Mouse (Mus musculus) lung, postnatal 4 days (tissue): ENCODE results near the gene Kif26b.

ENCODE experiments used
- DNase-seq, 2 experiments: peaks; one replicate each; pipeline ENCODE4 v3.0.0; 2021

Kif26b gene

DNA sequence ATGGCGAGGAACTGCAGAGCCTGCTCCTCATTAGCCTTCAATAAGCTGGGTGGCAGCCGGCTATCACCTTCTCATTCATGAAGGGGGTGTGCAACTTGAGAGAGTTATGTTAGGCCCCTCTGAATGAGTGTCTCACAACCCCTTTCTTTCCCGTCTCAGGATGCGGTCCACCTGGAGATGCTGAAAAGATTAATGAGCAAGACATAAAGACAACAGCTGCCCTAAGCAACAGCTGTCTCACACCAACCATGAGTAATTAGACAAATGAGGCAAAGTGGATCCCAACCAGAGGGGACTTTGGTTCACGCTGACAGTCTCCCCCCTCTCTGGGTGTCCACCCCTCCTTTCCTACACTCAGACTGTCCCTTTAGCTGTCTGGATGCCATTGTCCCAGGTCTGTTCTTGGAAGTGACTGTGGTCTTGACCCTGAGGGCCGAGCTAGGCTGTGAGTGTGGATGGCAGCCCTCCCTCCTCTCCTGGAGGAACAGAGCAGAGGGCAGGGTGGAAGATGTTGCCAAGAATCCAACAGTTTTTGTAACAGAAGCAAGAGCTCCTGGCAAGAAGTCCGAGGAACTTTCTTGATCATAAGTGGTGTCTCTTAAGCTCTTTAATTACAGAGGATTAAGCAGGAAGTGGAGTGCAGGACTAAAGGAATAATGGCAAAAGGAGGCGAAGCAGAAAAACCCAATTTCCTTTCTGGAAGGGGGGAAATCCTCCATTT is 331.9 kb downstream of the Kif26b start:
- DNase-seq: no peak

DNA sequence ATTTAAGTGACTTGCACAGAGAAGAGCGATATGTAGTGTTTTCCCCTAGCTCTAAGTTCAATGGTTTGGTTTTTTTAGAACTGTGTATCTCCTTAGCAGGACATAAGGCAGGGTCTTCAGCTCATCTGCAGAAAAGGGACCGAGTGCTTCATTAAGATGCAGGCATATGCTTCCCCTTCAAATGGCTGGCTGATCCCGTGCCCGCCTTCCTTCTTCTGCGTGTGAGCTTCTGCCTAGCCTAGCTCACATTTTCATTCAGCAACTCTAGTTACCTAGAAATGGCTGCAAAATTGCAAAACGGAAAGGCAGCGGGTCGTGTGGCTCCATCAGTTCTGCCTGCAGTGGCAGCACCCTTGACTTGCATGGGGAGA is 332.5 kb downstream of the Kif26b start:
- DNase-seq: no peak

DNA sequence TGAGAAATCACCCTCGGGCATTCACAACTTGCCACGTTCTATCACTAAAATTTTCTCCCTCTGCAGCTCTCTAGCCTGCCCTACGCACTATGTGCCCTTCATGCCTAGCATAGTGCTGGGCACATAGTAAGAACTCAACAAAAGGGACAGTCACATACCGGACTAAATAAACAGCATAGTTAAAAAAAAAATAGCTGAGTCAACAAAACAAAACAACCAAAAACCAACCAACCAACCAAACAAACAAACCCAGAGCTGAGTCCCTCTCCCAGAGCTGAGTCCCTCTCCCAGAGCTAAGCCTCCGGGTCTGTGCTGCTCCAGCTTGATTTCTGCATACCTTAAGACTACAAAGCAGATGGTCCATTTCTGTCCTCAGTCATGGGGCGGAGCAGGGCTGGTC is 334.8 kb downstream of the Kif26b start:
- DNase-seq: no peak

DNA sequence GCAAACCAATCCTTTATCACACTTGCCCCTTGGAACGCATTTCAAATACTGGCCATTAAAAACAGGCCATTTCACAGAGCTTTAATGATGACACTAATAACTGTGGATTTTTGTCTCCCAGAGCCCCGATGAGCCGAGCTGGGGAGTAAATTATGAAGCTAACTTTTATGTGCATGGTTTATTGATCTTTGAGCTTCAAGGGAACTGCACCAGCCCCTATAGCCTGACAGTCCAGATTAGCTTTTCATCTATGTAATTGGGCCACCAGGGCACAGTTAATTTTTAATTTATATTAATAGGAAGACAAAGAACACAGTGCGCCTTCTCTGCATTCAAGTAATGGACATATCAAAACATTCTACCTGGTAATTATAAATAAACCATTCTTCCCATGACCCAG is 335.4 kb downstream of the Kif26b start:
- no peak for DNase-seq

DNA sequence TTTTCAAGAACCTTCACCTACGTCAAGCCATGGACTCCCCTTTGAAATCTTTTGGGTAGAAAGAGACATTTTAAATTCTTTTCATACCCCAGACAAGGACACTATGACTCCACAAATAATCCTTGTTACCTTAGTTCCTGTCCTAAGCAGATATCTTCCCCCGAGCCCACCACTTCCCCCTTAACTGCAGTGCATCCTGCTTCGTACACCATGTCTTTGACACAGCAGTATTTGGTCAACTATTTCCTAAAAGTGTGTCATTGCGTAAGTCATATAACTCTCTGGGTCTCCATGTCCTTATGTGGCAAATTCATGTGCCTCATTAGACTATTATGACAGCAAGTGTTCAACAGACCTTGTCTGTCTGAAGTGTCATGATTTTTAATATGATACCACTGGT is 337.8 kb downstream of the Kif26b start:
- no peak for DNase-seq

DNA sequence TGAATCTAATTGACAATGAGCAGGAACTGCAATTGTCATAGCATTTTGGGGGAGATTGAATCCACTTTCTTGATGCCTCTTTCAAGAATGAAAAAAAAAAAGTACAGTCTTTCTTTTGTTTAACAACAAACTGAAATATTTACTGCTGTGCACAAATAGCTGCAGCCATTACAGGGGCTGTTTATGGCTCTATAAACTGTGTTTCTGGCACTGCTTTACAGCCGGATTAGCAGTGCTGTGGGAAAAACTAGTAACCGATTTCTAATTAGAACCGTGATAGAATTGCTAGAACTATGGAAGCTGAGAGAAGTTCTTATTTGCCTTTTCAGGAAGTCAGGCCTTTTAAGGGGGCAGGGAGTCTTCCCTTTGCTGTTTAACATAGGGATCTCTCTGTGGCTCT is 342.1 kb downstream of the Kif26b start:
- DNase-seq: no peak

DNA sequence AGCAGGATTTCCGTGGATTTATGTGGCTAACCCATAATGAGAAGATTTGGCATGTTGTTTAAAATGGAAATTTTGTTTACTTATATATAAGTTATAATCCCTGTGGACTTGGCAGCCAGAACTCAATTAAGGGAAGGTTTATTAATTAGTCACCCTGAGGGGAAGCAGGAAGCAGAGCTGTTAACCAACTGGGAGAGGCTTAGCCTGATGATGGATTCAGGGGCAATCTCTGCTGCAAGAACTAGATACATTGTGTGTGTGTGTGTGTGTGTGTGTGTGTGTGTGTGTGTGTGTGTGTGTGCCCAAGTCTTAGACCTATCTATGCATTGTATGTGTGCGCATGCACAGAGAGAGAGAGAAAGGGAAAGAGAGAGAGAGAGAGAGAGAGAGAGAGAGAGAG is 348.0 kb downstream of the Kif26b start:
- no peak for DNase-seq

DNA sequence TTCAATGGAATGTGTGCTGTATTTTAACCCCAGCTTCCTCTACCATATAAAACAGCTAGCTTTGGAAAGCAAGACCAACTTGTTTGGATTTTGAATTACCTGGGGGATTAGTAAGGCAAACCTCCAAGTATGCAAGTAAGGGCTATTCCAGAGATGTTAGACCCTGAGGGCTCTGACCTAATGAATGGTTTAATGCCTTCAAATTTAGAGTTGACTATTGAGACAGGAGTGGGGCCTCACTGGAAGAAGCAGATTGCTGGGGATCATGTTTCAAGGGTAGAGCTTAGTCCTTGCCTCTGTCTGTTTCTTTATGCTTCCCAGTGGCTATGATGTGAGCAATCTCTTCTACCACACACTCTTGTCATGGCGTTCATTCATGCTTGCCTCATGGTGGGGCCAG is 349.8 kb downstream of the Kif26b start:
- no peak for DNase-seq

DNA sequence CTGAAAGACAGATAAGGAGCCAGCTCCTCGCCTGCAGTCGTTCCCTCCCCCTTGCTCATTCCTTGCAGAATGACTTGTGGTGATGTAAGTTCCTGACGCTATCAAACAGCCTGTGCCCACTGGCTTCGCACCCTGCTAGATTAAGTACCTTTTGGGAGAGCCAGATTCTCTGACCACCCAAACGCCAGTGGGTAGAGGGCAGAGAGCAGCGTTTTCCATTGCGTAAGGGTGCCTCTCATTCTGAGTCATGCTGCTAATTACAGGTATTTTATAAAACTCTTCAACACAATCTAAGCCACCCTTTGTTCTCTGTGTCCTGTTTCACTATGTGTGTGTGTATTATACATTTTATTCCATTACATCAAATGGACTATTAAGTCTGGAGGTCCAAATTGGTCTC is 352.0 kb downstream of the Kif26b start:
- no peak for DNase-seq

DNA sequence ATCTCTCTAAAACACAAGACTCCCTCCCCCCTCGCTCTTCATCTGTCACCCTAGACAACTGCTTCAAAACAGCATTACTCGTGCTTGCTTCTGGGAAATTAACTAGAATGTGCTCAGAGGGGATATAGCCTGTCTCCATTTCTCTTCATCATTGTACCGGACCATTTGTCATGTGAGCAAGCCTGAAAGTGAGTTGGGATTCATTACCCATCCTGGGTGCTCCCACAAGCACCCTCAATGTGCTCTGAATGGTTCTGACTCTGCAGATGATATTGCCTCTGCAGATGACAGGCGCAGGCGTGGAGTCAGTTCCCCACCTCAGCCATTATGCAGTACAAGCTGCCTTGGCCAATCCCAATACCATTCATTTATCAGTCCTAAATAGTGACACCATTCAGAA is 357.7 kb downstream of the Kif26b start:
- no peak for DNase-seq

DNA sequence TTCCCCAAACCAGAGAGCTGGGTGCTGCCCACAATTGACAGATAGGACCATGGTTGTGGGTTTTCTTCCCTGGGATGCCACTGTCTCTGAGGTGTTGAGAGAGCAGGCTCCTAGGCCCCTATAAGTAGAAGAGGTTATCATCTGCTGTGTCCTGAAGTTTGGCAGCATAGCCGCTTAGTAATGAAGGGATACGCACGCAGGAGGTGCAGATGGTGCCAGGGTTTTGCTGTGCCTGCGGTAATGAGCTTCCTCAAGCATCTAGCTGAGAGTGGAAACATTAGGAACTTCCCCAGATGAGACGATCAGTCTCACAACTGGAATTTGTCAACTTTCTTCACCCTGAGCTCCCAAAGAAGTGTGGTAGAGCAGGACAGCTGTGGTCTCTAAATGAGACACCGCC is 363.5 kb downstream of the Kif26b start:
- no peak for DNase-seq

DNA sequence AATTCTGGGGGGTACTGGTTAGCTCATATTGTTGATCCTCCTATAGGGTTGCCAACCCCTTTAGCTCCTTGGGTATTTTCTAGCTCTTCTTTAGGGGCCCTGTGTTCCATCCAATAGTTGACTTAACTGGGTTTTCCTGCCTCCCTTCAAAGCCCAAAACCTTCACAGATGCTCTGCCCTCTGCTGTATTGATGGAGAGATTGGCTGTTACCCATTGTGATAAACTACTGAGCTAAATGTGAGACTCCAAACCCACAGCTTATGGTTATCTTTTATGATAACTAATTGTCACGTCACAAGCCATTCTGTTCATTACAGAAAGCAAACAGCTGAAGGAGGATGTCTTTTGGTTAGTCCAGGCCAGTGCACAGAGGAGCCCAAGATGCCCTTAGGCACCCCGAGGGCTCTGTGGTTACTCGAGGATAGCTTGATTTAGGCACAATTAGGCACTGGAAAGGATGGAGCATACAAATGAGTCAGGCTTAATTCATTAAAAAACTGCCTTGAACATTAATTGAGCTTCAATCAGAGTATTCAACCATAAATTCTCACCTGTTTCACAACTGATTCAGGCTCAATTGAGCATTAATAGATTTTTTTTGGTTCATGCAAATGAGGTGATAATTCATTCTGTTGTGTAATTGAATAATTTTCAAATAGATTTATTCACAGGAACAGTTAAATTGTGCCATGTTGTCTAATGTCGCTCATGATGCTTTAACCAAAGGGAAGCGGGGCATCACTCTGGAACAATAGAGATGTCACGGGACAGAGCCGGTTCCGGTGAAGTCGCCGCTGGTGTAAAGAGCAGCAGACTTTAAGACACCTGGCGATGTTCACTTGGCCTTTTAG is 364.5 kb downstream of the Kif26b start:
- DNase-seq: no peak

DNA sequence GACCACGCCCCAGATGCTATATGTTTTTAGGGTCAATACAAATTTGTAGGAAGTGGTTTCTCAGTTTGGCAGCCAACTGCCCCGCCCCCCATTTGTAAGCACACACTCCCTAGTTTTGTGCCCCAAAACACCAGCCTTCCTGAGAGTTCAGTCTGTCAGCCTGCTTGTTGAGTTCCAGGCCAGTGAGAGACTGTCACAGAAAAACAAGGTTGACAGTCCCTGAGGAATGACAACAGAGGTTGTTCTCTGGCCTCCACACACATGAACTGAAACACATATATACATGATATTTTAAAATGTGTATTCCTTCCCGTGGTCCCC is 365.1 kb downstream of the Kif26b start:
- DNase-seq: no peak

DNA sequence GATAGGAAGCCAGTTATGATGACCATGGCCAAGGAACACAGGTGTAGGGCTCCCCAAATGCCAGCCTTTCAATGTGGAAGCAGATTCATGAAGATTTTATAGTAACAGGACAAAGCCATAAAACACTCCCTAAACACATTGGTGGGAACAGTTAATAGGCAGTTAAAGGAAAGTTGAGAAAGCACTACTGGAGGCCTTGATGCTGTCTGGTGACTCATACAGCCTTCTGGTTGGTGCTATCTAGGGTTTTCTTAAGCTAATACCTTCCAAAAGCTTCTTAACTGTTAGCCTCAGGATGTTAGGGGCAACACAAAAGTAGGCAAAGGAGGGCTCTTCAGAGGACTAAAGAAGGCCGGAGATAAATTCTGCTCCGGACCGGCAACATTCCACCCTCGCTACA is 366.7 kb downstream of the Kif26b start:
- no peak for DNase-seq

DNA sequence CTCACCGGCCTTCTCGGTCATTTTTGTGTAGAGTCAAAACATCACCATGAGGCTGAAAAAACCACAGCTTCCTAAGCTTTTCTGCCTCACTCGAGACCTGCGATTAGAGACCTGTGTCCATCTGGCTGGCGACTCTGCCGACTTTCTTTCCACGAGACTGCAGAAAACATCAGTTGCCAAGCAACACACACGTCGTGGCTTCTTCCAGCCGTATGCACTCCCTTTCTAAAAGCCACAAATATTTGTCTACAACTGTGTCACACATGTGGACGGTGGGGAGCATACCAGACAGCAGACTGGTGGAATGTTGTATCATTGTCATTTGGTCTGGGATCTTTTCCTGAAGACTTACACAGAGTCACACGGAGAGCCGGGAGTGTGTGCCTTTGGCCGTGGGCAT is 382.0 kb downstream of the Kif26b start:
- no peak for DNase-seq

DNA sequence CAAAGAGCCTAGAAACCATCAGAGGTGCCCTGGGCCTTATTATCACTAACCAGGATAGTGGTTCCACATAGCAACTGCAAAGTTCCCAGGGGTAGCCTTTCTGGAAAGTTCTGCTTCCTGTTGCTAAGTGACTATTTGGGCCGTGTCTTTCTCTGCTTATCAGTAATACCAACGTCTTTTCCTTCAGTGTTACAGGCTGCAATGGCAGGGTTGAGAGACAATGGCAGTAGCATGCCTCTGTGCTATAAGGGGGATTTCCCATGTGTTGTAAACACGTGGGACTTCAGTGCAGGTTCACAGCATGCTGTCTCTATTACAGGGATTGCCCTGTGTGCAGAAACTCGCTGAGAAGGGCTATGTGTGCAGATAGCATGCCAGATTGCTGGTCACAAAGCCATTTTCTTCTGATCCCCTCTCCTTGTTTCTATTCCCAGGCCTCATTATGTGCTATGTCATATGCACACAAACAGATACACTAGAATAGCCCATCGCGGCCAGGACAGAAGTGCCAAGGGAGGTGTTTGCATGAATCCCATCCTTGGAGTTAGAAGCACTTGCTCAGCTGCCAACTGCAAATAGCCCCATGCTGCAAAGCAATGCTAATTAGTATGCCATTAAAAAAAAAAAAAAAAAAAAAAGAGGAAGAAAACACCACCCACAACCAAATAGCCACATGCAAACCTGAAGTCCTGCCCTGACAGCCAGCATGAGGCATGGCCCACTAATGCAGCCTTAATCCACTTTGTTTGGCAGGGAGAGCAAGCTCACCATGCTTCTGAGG is 384.2 kb downstream of the Kif26b start:
- peak in 1 of 2 experiments; percentile 12 for DNase-seq

DNA sequence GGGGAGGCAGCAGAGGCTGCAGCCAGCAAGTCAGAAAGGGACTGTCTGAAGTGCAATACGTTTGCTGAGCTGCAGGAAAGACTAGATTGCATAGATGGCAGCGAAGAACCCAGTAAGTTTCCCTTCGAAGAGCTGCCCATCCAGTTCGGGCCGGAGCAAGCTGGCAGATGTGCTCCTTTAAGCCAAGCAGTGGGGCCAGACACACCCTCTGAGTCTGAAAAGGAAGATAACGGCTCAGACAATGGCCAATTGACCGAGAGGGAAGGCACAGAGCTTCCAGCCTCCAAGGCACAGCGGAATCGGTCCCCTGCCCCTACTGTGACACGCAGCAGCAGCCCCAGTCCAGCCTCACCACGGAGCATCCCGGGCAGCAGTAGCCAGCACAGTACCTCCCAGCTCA is 386.1 kb downstream of the Kif26b start:
- peak in 1 of 2 experiments; percentile 16 for DNase-seq

DNA sequence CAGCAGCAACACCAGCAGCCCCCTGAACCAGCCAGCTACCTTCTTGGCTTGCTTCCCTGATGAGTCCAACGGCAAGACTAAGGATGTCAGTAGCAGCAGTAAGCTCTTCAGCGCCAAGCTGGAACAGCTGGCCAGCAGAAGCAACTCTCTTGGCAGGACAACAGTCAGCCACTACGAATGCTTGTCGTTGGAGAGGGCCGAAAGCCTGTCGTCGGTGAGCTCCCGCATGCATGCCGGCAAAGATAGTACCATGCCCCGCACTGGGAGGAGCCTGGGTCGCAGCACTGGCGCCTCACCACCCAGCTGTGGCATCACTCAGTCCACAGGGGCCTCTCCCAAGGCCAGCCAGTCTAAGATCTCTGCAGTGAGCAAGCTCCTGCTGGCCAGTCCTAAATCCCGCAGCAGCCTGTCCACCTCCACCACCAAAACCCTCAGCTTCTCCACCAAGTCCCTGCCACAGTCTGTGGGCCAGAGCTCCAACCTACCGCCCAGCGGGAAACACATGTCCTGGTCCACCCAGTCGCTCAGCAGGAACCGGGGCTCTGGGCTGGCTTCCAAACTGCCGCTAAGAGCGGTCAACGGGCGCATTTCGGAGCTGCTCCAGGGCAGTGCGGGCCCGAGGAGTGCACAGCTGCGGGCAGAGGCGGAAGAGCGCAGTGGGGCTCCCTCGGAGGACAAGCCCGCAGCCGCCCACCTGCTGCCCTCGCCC is 388.4 kb downstream of the Kif26b start:
- peak; percentile 41 to 75 for DNase-seq

DNA sequence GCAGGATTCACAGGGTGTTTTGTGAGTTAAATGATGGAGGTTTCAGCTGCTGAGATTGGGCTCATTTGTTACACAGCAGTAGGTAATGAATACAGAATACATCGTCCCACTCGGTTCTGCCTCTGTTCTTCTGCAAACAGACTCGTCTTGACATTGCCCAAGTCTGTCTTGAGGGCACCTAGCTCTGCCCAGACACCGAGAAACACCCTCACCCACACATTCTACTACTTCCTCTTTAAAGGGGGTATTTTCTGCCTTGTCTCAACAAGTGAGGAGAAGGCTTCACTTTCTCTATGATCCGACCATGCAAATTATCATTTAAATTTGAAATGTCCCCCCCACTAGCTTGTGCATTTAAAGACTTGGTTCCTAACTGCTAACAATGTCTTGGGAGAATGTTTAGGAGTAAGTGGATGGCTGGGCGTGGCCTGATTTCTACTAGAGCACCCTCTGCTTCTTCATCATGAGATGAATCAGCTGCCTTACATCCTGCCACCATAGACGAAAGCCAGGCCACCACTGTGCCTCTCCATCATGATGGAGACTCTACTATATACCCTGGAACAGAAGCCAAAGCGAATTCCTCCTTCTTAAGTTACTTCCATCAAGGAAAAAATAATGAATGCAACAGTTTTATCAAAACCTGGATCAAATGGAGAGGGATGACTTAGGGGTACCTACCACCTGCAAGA is 395.7 kb downstream of the Kif26b start:
- DNase-seq: no peak

DNA sequence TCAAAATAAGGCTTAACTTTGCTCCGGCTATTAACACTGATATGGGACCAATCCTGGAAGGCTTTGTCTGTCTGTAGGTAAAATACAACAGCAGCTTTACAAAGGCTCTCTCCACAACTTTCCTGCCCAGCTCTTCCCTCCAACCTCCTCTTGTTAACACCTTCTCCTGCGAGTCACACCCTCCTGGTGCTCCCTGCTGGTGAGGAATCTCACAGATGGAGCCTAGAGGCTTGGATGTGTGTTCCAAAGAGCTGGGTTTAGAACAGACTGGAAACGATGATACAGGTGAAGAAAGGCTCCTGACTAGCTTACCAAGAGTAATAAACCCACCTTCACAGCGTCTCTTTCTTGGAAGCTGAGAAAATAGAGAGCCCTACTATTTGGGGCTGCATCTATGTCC is 400.6 kb downstream of the Kif26b start:
- DNase-seq: no peak

DNA sequence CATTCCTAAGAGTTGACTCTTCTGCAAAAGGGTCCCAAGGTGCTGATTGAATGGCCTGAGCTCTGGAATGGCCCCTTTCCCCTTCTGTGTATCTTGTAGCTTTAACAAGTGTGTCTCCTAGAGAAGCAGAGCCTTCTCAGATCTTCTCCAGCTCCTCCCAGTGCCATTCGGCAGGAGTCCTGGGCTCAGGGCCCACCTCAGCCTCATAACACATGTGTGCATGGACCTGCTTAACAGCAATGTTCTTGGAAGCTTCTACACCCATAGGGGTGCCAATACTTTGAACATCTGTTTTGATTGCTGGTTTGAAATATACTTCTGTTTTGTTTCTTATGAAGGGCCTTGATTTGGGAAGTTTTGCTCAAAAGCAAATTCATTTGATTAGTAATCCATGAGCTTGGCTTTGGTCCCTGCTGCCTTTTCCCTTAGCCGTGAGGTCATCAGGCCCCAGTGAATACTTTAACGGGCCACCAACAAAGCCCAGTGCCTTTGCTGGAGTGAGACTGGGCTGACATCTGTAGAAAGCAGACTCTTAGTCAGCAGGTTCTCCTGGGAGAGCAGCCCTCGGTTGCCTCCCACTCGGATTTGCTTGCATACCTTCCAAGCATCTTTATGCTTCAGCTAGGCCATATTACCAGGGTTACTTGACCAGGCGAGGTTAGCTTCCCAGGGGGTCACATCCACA is 405.2 kb downstream of the Kif26b start:
- no peak for DNase-seq

DNA sequence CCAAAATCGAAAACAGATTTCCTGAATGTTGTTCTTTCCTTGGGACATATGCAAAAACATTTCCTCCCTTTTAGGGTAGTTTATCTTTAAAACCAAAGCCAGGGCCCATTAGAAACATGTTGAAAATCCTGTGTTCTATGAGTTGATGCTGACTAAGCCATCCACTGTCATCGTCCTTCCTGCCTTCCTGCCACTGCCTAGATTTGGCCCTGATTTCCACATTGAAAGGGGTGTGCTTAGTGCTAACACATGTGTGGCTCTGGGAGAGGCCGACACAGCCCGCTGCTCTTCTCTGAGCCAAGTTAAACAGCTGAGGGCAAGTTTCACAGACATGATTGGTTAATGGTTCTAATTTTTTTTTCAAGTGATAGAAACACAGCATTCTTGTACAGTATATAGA is 407.5 kb downstream of the Kif26b start:
- no peak for DNase-seq
